Mouse (Mus musculus) small intestine, adult 2 months (tissue): ENCODE measurements around the gene Sin3a.

Experiments
- CTCF ChIP-seq: fragments of 200-500 bp; IDR thresholded peaks from 2 replicates; pipeline ENCODE4 v1.5.1; 2012; ENCODE audit warnings: low read depth, mild to moderate bottlenecking, control low read depth, inconsistent platforms, low read length, moderate library complexity, mixed read lengths; ENCODE audit not compliant: insufficient replicate concordance, insufficient read length; ENCODE audit errors: extremely low read depth
- POLR2A ChIP-seq: fragments of 200-500 bp; IDR thresholded peaks from 2 replicates; pipeline ENCODE4 v1.6.1; 2012; ENCODE audit warnings: low read depth, mild to moderate bottlenecking, control low read depth, inconsistent platforms, low read length, moderate library complexity

GRCm38 (mm10) chr9:57129641-57130040 lies 57.8 kb downstream of the Sin3a start:
- TF ChIP-seq CTCF (no peak), POLR2A (no peak)
